Mouse (Mus musculus): Measurements from ENCODE around the gene Mdh2.

GRCm38 (mm10) chr5:135735741-135736140 lies 42.5 kb upstream of the Mdh2 start:
- no peak for TF ChIP-seq EP300 (optimal IDR thresholded peaks at IDR 0.05)
- no peak for TF ChIP-seq CTCF (IDR thresholded peaks at IDR 0.05; ENCODE audit: low read depth)

Data from stomach, postnatal 0 days (tissue).